Mouse (Mus musculus): ENCODE measurements around the gene E2f1.

- no peak for TF ChIP-seq NELFE (IDR thresholded peaks at IDR 0.05; ENCODE audit: low read depth, low read length)
- no peak for TF ChIP-seq JUN (IDR thresholded peaks at IDR 0.05; ENCODE audit: insufficient read depth, low read depth, low read length)
These were observed 26.1 kb upstream of the E2f1 start for GRCm38 (mm10) chr2:154595775-154596174.

All from CH12.LX (cell line).